Mouse (Mus musculus): ENCODE measurements at regions not wholly inside any gene's neighbourhood (a gene's known extent, or its start where the extent isn't known, plus 50 kb on each side); places are given as distances from the start of the nearest gene placed in this dataset.

- no peak for TF ChIP-seq CTCF (IDR thresholded peaks at IDR 0.05)
- TF ChIP-seq EP300 (IDR thresholded peaks at IDR 0.05; ENCODE audit: insufficient read depth, low read depth, low read length), result no peak
- no peak for TF ChIP-seq POLR2A (IDR thresholded peaks at IDR 0.05; ENCODE audit: insufficient read depth, low read depth, low read length)
Observed at GRCm38 (mm10) chr8:92194065-92194464, 163.4 kb upstream of the Irx5 start.
